Mouse (Mus musculus) MEL (cell line): ENCODE measurements around the gene Shprh. TPM values are rescaled to one million over a fixed set of nuclear protein-coding genes. Genes with fewer than 3 reads are reported as not detected.

Experiments
- DNase-seq: peaks from one replicate; pipeline ENCODE4 v3.0.0; 2011; ENCODE audit warnings: low read depth, low spot score
- H3K27ac ChIP-seq: 2 replicates; pipeline ENCODE4 v1.5.1; 2012; ENCODE audit warnings: low read depth, mild to moderate bottlenecking, control low read depth, low read length, moderate library complexity; ENCODE audit not compliant: control insufficient read depth
- H3K27me3 ChIP-seq, 2 experiments: fragments of 150-350 bp in 1 of 2; sonication (generic) in 1 of 2; 2 replicates each; pipeline ENCODE4 v1.6.1; 2012; ENCODE audit warnings: low read length in 2 of 2, mild to moderate bottlenecking in 2 of 2, improper control_type of control experiment in 1 of 2, moderate library complexity in 1 of 2; ENCODE audit not compliant: insufficient read depth in 2 of 2, control insufficient read depth in 1 of 2
- H3K36me3 ChIP-seq, 2 experiments: 2 replicates each; pipeline ENCODE4 v1.6.1; 2012 to 2014; ENCODE audit warnings: low read length in 2 of 2, improper control_type of control experiment in 1 of 2, inconsistent platforms in 1 of 2, mild to moderate bottlenecking in 1 of 2; ENCODE audit not compliant: insufficient read depth in 2 of 2, control insufficient read depth in 1 of 2
- H3K4me1 ChIP-seq, 2 experiments: fragments of 150-350 bp in 1 of 2; sonication (generic) in 1 of 2; 2 replicates each; pipeline ENCODE4 v1.6.1; 2012; ENCODE audit warnings: low read length in 2 of 2, improper control_type of control experiment in 1 of 2, mild to moderate bottlenecking in 1 of 2; ENCODE audit not compliant: insufficient read depth in 2 of 2, control insufficient read depth in 1 of 2
- H3K4me3 ChIP-seq, 2 experiments: fragments of 150-350 bp in 1 of 2; sonication (generic) in 1 of 2; 2 replicates each; pipeline ENCODE4 v1.5.1; 2012; ENCODE audit warnings: low read depth in 2 of 2, low read length in 2 of 2, mild to moderate bottlenecking in 2 of 2, moderate library complexity in 2 of 2, control low read depth in 1 of 2, improper control_type of control experiment in 1 of 2; ENCODE audit not compliant: control insufficient read depth in 1 of 2, insufficient read depth in 1 of 2
- H3K79me2 ChIP-seq: 2 replicates; pipeline ENCODE4 v1.6.1; 2012; ENCODE audit warnings: mild to moderate bottlenecking, low read length, moderate library complexity; ENCODE audit not compliant: control insufficient read depth, poor library complexity, insufficient read depth
- H3K9ac ChIP-seq: 2 replicates; pipeline ENCODE4 v1.6.1; 2012; ENCODE audit warnings: low read depth, mild to moderate bottlenecking, control low read depth, low read length, moderate library complexity; ENCODE audit not compliant: control insufficient read depth, poor library complexity, severe bottlenecking
- H3K9me3 ChIP-seq: fragments of 150-350 bp; sonication (generic); replicated peaks from 2 replicates; pipeline ENCODE4 v1.6.1; 2012; ENCODE audit warnings: mild to moderate bottlenecking, low read length, improper control_type of control experiment, moderate library complexity; ENCODE audit not compliant: insufficient read depth
- CHD2 ChIP-seq: IDR thresholded peaks from 2 replicates; pipeline ENCODE4 v1.6.1; 2011; ENCODE audit warnings: low read length, improper control_type of control experiment
- ELF1 ChIP-seq: IDR thresholded peaks from 2 replicates; pipeline ENCODE4 v1.6.1; 2014; ENCODE audit warnings: low read depth, mild to moderate bottlenecking, inconsistent platforms, low read length, improper control_type of control experiment, moderate library complexity
- EP300 ChIP-seq, 2 experiments: IDR thresholded peaks; 2 replicates each; pipeline ENCODE4 v1.6.1; 2011; ENCODE audit warnings: improper control_type of control experiment in 2 of 2, low read length in 2 of 2, low read depth in 1 of 2, mild to moderate bottlenecking in 1 of 2
- ETS1 ChIP-seq: IDR thresholded peaks from 2 replicates; pipeline ENCODE4 v1.6.1; 2012; ENCODE audit warnings: low read depth, mild to moderate bottlenecking, inconsistent platforms, low read length, improper control_type of control experiment, moderate library complexity
- GABPA ChIP-seq: IDR thresholded peaks from 2 replicates; pipeline ENCODE4 v1.6.1; 2012; ENCODE audit warnings: low read depth, mild to moderate bottlenecking, inconsistent platforms, low read length, improper control_type of control experiment, moderate library complexity
- GATA1 ChIP-seq: IDR thresholded peaks from 2 replicates; pipeline ENCODE4 v1.6.1; 2011; ENCODE audit warnings: low read depth, low read length, improper control_type of control experiment
- HCFC1 ChIP-seq: IDR thresholded peaks from 2 replicates; pipeline ENCODE4 v1.6.1; 2012; ENCODE audit warnings: low read depth, mild to moderate bottlenecking, inconsistent platforms, low read length, improper control_type of control experiment, moderate library complexity
- KAT2A ChIP-seq: conservative IDR thresholded peaks from 2 replicates; pipeline ENCODE4 v1.6.1; 2012; ENCODE audit warnings: low read depth, low read length, improper control_type of control experiment, inconsistent platforms
- MAX ChIP-seq: IDR thresholded peaks from 2 replicates; pipeline ENCODE4 v1.6.1; 2011; ENCODE audit warnings: low read length, improper control_type of control experiment
- MAZ ChIP-seq: IDR thresholded peaks from 2 replicates; pipeline ENCODE4 v1.6.1; 2012; ENCODE audit warnings: low read depth, mild to moderate bottlenecking, inconsistent platforms, low read length, improper control_type of control experiment
- MEF2A ChIP-seq: IDR thresholded peaks from 2 replicates; pipeline ENCODE4 v1.6.1; 2014; ENCODE audit warnings: low read depth, mild to moderate bottlenecking, inconsistent platforms, low read length, improper control_type of control experiment; ENCODE audit not compliant: poor library complexity, insufficient replicate concordance, severe bottlenecking; ENCODE audit errors: extremely low read depth
- MXI1 ChIP-seq: IDR thresholded peaks from 2 replicates; pipeline ENCODE4 v1.6.1; 2011; ENCODE audit warnings: mild to moderate bottlenecking, low read depth, low read length, improper control_type of control experiment
- MYB ChIP-seq: IDR thresholded peaks from 2 replicates; pipeline ENCODE4 v1.6.1; 2011; ENCODE audit warnings: mild to moderate bottlenecking, low read depth, low read length, improper control_type of control experiment
- MYC ChIP-seq: IDR thresholded peaks from 2 replicates; pipeline ENCODE4 v1.6.1; 2011; ENCODE audit warnings: low read depth, mild to moderate bottlenecking, low read length, improper control_type of control experiment, moderate library complexity
- NELFE ChIP-seq: IDR thresholded peaks from 2 replicates; pipeline ENCODE4 v1.6.1; 2011; ENCODE audit warnings: low read depth, low read length, improper control_type of control experiment
- NRF1 ChIP-seq: IDR thresholded peaks from 2 replicates; pipeline ENCODE4 v1.6.1; 2014; ENCODE audit warnings: low read depth, mild to moderate bottlenecking, inconsistent platforms, low read length, improper control_type of control experiment, moderate library complexity; ENCODE audit not compliant: poor library complexity, insufficient read depth, severe bottlenecking
- POLR2A ChIP-seq, 2 experiments: IDR thresholded peaks; 2 replicates each; pipeline ENCODE4 v1.6.1; 2011 to 2012; ENCODE audit warnings: low read length in 2 of 2, mild to moderate bottlenecking in 2 of 2, control low read depth in 1 of 2, improper control_type of control experiment in 1 of 2, low read depth in 1 of 2, moderate library complexity in 1 of 2; ENCODE audit not compliant: control insufficient read depth in 1 of 2, insufficient read depth in 1 of 2, poor library complexity in 1 of 2
- POLR2AphosphoS2 ChIP-seq: IDR thresholded peaks from 2 replicates; pipeline ENCODE4 v1.6.1; 2011; ENCODE audit warnings: low read length, improper control_type of control experiment
- RAD21 ChIP-seq: IDR thresholded peaks from 2 replicates; pipeline ENCODE4 v1.6.1; 2011; ENCODE audit warnings: mild to moderate bottlenecking, low read depth, low read length, improper control_type of control experiment
- RCOR1 ChIP-seq: IDR thresholded peaks from 2 replicates; pipeline ENCODE4 v1.6.1; 2012; ENCODE audit warnings: low read depth, mild to moderate bottlenecking, inconsistent platforms, low read length, improper control_type of control experiment
- SIN3A ChIP-seq: IDR thresholded peaks from 2 replicates; pipeline ENCODE4 v1.6.1; 2012; ENCODE audit warnings: low read length, improper control_type of control experiment, inconsistent platforms
- TBP ChIP-seq: IDR thresholded peaks from 2 replicates; pipeline ENCODE4 v1.8.0; 2011; ENCODE audit warnings: low read depth, low read length, improper control_type of control experiment
- TCF12 ChIP-seq: IDR thresholded peaks from 2 replicates; pipeline ENCODE4 v1.6.1; 2014; ENCODE audit warnings: low read depth, mild to moderate bottlenecking, inconsistent platforms, low read length, improper control_type of control experiment, moderate library complexity
- USF1 ChIP-seq: IDR thresholded peaks from 2 replicates; pipeline ENCODE4 v1.6.1; 2014; ENCODE audit warnings: low read depth, mild to moderate bottlenecking, inconsistent platforms, low read length, improper control_type of control experiment, moderate library complexity
- ZKSCAN1 ChIP-seq: IDR thresholded peaks from 2 replicates; pipeline ENCODE4 v1.6.1; 2012; ENCODE audit warnings: low read depth, mild to moderate bottlenecking, inconsistent platforms, low read length, improper control_type of control experiment, moderate library complexity
- ZMIZ1 ChIP-seq: IDR thresholded peaks from 2 replicates; pipeline ENCODE4 v1.6.1; 2012; ENCODE audit warnings: low read depth, mild to moderate bottlenecking, inconsistent platforms, low read length, improper control_type of control experiment, moderate library complexity
- ZNF384 ChIP-seq: IDR thresholded peaks from 2 replicates; pipeline ENCODE4 v1.6.1; 2012; ENCODE audit warnings: low read depth, mild to moderate bottlenecking, inconsistent platforms, low read length, improper control_type of control experiment
- polyA plus RNA-seq, 2 experiments: library from polyadenylated mRNA; stranded (reverse) in 1 of 2; unstranded in 1 of 2; fragments of >175 nt in 1 of 2; fragments of >200 nt in 1 of 2; gene quantifications; 2 replicates each; pipeline versions ENCODE4 v1.2.1 to v1.2.4; 2012; ENCODE audit warnings: low replicate concordance in 2 of 2, low read depth in 1 of 2; ENCODE audit not compliant: insufficient read length in 2 of 2, insufficient read depth in 1 of 2, missing spikeins in 1 of 2
- total RNA-seq: library from RNA; depleted of rRNA; stranded (reverse); fragments of 300-350 nt; gene quantifications from 2 replicates; pipeline ENCODE4 v1.2.3, GENCODE M21; 2012; rRNA removed

Shprh gene
- 11.0 and 14.3 TPM in 2 replicates for total RNA-seq
- 10 to 100 TPM in 1 of 2 experiments, not detected in 1; 13.3 TPM for polyA plus RNA-seq

GRCm38 (mm10) chr10:11148884-11149741 lies at the start of gene Shprh:
Shprh (plus strand) TSS chr10:11149427.
- H3K9ac ChIP-seq = peak within 1 kb of the TSS; percentile 91
- H3K79me2 ChIP-seq = peaks cover 38% of the 10 kb centered on the region
- no peaks in the 10 kb centered on the region for H3K9me3 ChIP-seq
- peaks cover 18 to 27% of the 10 kb centered on the region in 2 experiments for H3K4me1 ChIP-seq
- TF ChIP-seq MYC (peak; percentile 75), POLR2A (IDR thresholded peaks at IDR 0.05; ENCODE audit: control insufficient read depth in 1 of 2, insufficient read depth in 1 of 2, low read depth in 1 of 2, low read length in 2 of 2, poor library complexity in 1 of 2) (peak; percentile 56 to 82; a peak in 3 of 4 replicates), ELF1 (peak; percentile 97), RCOR1 (no peak), ZKSCAN1 (no peak), NELFE (peak; percentile 87), ZNF384 (peak; percentile 67), GATA1 (no peak), KAT2A (peak; percentile 84), EP300 (IDR thresholded peaks at IDR 0.05; ENCODE audit: low read depth in 1 of 2, low read length in 2 of 2) (no peak; a peak in 1 of 4 replicates), ETS1 (peak; percentile 79), CHD2 (peak; percentile 94), MAX (peak; percentile 52; the same call in 1 of the 2 replicates), TBP (peak; percentile 42; the same call in 1 of the 2 replicates), GABPA (no peak), HCFC1 (peak; percentile 97), RAD21 (no peak), MEF2A (peak; percentile 19; the same call in 1 of the 2 replicates), MYB (peak; percentile 59; the same call in 1 of the 2 replicates), POLR2AphosphoS2 (peak; percentile 86), ZMIZ1 (peak; percentile 60; the same call in 1 of the 2 replicates), USF1 (0 out of 2 replicates have a peak, but pooled peaks have one; percentile 10), NRF1 (peak; percentile 100), MXI1 (peak; percentile 79), MAZ (no peak; the same call in 1 of the 2 replicates), SIN3A (peak; percentile 80), TCF12 (peak; percentile 36; the same call in 1 of the 2 replicates)
- DNase-seq = peak; percentile 99
- peak within 1 kb of the TSS; percentile 47 for H3K27ac ChIP-seq
- no peaks in the 10 kb centered on the region for H3K27me3 ChIP-seq
- H3K4me3 ChIP-seq = peak within 1 kb of the TSS; percentile 94
- peaks cover 19 to 38% of the 10 kb centered on the region in 2 experiments for H3K36me3 ChIP-seq
